Mouse (Mus musculus): ENCODE results near the gene Fhl2.
"Not testable (repeated sequence)": the region's sequence is repeated elsewhere in the genome, so short reads cannot be mapped to it uniquely, and the experiment has no call there.

Gene Fhl2

DNA sequence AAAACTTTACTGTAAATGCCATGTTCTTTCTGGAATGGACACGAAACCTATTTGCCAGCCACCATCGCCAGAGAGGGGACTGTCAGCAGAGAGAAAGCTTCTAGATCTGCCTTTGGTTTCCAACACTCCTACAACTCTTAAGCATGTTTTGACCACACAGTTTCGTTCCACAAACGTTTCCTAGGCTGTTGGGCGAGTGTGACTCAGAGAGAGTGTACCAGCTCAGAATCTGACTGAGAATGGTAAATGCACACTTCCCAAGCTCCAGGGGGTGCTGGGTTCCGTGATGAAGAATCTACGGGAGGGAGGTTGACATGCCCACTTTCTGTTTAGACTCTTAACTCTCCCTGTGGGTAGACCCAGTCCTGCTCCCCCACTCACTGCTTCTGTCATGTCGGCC lies 5.7 kb downstream of the Fhl2 start:
- DNase-seq = no peak

DNA sequence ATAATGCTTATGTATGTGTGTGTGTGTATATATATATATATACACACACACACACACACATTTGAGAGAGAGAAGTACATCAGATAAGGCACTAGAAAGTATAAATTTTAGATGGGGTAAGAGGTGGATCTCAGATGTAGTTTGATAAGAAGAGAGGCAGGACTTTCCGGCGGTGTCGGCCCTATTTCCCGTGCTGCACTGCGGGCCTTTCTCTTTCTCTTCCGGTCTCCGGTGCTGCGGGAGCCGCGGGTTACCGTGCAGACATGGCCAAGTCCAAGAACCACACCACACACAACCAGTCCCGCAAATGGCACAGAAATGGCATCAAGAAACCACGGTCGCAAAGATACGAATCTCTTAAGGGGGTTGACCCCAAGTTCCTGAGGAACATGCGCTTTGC lies 7.9 kb downstream of the Fhl2 start:
- not testable (repeated sequence) for DNase-seq

DNA sequence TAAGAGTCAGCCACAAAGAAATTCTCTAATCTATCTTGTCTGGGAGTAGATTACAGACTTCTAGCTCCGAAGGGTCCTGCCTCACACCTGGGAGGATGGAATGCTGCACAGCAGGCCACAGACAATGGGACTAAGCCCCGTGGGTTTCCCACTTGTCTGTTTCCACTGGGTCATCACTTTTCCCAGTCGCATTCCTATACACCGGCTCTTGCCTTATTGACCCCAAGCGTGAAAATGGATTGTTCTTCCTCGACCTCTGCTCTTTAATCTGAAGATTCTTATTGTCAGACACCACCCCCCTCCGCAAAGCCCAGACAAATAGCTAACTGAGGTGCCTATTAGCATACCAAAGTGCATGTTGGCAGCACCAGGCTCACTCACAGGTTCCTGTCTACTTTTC lies 10.4 kb downstream of the Fhl2 start:
- no peak for DNase-seq

DNA sequence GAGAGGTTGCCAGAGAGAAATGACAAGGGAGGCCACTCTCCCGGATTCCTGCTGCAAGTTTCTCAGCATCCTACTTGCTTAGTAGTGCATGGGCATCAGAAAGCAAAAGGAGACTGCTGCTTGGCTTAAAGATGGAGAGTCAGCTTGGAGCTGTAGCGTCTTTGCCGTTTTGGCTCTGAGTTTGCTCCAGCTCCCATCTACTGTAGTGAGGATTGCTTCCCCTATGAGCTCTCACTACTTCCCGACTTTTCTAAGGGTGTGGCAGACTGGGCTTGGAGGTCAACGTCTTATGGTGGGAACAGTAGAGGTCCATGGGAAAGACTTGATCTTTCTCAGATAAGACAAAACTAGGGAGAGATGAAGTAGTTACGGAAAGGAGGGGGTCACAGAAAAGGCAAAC lies 15.9 kb downstream of the Fhl2 start:
- no peak for DNase-seq

DNA sequence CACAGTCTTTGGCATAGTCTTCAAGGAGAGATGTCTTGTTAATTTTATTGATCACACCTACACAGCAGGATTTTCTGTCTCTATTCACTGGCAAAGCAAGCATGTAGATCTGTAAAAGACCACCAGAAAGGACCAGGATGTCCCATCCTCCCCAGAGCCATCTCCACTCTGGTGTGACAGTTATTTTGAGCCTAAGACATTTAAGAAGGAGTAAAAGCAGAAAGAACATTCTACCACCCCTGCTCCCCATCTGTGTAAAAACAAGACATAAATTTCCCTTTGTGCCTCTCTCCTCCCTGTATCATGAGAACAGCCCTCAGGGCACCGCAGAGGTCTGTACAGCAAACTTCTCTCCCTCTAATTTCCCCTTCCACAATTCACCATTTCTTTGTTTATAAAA lies 18.0 kb downstream of the Fhl2 start:
- DNase-seq = no peak

DNA sequence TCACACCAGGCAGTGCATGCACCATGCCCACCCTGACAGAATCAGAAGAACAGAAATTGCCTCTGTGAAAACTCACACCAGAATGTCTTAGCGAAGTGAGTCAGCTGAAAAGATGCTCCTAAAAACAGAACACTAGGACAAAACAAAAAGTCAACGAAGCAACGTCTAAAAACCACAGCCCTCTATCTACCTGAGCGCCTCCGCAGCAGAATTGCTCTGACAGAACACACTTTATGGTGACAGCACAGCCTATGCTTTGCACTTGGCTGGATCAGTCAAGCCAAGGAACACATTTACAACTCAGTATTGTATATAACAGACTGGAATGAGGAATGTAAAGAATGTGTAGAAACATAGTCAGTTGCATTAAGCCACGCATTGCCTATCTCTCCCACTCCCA lies 18.4 kb downstream of the Fhl2 start:
- no peak for DNase-seq

DNA sequence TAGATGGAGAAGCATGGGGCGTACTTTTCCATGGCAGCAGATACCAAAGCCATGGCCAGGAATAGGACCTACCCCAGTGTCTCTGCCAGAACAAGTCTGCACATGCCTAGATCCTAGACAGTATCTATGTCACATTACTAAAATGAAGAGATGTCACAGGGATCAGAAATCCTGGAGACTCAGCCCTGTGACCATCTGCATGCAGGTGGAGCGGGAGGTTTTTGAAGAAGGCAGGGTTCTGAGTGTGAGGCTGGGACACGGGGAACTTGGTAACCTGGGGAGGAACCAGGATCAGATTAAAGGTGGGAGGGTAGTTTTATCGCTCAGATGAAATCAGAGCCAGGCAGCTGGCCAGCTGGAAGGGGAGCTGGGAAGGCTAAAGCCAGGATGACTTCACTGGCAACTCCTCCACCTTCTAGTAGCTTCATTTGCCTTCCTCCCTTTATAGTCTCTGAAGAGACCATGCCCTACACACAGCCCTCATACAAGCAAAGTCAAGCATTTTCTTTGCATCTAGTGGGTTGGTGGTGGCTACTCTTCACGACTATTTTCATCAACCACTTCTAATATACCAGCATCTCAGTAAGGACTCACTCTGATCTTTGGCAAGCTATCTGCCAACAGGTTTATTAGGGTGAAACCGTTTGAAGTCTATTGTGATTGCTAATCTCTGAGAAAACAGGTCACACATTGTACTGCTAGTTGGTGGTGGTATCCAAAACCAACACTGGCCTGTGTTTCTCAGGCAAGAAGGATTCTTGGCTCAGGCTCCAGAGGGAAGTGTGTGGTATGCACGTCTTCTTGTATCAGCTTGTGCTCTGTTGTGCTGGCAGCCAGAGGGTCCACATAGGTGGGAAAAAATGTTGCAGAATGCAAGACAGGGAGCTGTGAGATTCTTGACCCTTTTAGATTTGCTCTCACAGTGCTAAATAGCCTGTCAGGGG lies 23.2 kb downstream of the Fhl2 start:
- no peak for DNase-seq

DNA sequence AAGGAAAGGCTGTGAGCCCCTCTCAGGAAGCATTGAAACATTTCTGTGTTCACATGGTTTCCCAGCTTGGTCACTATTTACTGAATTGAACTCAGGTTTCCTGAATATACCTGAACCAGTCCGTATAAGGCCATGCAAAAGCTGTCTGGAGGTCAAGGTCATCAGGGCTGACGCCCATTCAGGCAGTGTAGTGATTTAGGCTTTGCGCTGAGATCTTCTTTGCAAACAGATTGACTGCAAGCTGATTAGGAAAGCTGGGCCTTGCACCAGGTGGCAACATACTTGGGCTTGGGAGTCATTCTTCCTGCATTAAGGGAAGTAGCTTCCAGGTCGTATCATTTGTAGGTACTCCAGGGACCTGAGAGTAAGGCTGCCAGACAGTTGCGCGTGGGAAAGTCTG lies 25.0 kb downstream of the Fhl2 start:
- DNase-seq = no peak

DNA sequence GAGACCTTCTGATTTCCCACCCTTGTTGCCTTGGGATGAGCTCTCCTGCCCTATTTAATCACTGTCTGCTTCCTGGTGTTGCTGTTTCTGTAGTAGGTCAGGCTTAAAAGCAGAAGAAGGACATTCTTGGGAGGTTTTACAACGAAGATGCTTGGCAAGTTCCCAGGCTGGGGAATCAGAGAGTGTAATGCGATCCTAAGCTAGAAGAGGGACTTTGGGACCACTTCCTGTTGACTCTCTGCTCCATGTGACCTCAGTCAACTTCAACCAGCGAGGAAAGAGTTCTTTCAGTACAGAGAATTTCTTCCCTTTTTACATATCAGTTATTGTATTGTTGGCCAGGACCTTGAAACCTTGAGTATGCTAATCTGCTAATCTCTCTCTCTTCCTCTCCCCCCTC lies 25.7 kb downstream of the Fhl2 start:
- no peak for DNase-seq

DNA sequence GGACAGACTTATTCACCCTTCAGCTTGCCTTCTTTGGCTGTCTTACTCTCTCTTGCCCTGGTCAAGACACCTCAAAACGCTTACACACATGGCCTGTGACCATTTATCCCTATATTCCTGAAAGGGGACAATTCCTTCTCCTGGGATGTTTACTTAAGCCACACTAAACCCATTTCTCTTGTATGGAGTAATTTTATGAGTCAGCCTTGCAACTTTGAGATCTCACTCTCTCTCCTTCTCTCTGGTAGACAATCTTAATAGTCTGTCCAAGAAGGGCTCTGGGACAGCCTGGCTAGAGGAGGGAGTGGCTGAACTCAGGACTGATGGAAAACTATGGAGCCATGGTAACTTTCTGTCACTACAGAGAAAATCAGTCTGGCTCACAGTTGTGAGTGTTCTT lies 27.1 kb downstream of the Fhl2 start:
- DNase-seq = no peak

DNA sequence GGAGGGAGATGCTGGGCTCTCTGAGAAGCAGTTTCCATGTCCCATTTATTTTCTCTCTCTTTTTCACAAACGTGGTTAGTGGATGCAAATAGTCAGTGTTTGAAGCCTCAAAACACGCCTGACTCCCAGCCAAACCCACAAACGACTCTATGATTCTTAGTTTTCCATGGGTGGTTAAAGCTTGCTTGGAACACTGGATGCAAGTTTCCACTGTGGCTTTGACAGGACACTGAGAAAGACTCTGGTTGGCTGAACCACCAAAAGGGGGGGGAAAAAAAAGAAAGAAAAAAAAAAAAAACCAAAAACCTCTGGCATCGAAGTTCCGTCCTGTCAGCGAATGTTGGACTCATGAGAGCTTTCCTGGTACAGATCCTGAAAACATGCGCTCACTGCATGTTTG lies 27.6 kb downstream of the Fhl2 start:
- no peak for DNase-seq

DNA sequence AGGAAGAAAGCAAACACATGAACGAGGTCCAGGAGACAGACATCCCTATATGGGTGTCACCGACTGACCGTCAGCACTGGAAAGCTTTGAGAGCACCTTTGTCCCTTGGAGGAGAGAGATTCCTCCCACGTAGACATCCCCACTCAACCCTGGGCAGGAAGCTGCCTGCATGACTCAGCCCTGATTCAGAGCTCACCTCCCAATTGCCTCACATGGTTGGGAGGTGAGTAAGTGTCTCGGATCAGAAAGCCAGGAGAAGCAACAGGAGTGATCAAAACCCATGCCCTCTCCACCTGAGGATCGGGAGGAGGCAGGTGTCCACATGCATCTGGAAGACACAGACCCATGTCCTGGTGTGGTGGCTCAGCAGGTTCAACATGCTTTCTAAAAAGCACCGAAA lies 28.2 kb downstream of the Fhl2 start:
- no peak for DNase-seq

DNA sequence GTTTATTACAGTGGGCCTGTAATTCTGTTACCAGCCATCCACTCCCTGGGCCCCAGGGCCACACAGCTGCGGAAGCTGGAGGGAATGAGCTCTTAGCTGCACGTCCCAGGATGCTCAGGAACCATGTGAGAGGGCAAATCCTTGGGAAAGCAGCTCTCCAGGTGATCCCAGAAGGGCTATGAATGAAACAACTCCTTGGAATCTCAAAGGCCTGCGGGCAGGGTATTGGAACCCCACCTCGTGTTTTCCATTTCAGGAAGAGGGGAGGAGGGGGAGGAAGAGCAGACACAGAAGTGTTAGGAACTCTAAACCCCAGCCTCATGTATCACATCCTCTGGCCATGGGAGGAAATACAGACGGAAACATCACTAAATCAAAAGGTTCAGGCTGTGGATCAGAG lies 28.8 kb downstream of the Fhl2 start:
- DNase-seq = no peak

DNA sequence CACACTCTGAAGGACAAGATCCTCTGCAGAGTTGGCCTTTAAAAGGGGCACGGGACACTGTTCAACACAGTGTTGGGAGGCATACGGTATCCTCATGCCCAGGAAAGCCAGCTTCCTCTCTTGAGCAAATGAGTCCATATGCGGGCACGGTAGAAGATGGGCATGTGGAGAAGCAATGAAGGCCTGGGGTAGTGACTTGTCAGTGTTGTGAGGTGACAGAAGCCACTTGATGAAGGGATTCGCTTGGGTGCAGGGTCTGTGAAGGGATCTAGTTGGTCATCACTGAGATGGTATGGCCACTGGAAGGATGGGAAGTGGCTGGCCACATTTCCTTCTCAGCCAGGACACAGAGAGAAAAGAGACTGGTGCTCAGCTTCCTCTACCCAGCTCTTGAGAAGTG lies 32.2 kb downstream of the Fhl2 start:
- no peak for DNase-seq

DNA sequence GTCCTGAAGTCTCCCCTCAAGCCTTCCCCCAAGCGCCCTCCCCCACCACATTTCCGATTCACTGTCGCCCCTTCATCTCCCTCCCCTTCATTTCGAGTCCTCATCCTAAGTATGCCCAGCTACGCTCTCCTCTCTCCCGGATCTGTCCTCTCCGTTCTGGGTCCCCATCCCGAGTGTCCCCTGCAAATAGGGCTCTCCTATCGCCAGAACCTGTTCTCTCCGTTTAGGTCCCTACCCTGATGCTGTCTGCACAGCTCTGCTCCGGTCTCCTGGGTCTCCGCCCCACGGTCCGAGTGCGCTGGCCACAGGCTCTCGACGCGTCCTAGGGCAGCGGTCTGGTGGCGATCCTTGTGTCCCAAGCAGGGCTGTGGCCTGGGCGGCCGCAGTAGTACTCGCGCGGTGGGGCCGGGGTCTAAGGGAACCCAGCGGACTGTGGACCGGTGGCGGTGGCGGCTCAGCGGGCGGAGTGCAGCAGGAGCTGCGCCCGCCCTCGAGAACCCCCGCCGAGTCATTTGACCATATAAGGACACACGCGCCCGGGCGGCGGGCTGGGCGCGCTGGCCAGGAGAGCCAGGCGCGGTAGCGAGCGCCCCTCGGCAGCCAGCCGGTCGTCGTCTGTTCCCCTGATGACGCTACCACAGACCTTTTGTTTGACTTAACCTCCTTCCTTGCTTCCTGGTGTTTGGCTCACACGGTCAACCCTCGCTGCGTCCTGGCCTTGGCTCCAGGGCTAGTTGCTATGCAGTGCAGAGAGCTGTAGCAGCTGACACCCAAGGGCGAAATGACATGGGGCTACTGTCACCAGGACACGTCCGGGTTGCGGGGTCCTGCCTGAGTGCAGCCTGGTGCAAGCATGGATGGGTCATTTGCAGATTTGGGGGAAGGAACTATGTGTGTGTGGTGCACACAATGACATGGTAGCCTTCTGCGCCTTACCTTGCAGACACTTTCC lies 33.0 kb downstream of the Fhl2 start:
- DNase-seq = peak; percentile 28 to 36

DNA sequence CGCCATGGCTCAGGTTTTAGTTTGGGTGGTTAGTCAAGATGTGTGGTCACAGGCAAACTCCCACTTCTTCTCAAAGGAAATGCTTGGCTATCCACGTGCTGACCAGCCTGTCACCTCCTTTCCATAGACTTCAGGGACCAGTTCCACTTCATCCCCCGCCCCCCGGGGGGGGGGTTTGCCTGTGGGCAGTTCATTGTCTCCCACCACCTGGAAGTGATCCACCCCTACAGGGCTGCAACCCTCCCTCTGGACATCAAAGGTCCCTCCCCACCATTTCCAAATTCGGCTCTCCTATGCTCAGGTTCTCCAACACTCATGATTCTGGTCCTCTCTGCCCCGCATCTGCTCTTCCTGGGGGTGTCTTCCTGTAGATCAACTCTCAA lies 33.7 kb downstream of the Fhl2 start:
- no peak for DNase-seq

DNA sequence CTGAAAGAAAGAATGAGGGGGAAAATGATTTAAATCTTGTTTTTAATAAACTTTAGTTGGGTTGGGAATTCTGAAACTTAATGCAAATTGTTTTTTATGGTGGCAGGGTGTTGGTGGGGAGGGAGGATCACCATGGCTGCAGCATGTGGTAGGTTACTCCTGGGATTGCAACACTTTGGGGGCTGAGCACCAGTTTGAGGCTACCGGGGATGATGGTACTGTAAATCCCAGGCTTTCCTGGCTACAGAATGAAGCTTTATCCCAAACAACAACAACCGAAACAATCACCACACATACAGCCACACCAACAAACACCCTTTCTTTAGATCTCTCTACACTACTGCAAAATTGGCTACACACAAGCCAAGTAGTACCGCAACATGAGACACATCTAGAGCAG lies 34.4 kb downstream of the Fhl2 start:
- no peak for DNase-seq

DNA sequence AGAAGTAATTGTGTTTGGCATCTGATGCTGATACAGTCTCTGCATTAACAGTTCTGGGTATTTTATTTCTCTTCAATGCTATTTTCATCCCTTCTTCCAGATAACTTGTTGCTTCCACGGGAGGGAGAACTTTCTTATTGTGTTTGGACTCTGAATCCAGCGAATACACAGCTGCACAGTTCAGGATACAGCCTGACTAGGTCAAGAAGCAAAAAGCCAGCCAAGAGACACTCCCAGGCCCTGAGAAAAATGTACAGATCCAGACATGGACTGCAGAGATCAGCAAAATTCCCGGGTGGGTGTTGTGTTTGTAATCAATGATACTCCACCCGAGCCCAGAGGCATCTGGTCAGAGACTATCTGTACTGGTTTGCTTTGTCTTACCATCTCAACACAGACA lies 37.4 kb downstream of the Fhl2 start:
- DNase-seq = no peak

DNA sequence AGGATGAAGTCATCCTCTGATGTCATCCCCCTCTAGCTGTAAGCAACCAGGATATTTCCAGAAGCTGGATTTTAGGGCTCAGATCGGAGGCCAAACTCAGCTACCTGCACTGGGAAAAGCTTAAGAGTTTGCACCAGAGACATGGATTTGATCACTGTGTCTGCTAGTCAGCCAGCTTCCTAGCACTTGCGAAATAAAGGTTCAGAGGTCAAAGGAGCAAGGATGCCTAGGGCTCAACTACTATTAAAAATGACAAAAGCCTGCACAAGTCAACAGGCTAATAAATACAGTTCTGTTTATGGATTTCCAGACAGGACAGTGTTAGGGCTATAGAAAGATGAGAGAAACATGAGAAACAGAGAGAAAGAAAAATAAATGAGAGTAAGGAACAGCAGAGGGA lies 38.9 kb downstream of the Fhl2 start:
- no peak for DNase-seq

DNA sequence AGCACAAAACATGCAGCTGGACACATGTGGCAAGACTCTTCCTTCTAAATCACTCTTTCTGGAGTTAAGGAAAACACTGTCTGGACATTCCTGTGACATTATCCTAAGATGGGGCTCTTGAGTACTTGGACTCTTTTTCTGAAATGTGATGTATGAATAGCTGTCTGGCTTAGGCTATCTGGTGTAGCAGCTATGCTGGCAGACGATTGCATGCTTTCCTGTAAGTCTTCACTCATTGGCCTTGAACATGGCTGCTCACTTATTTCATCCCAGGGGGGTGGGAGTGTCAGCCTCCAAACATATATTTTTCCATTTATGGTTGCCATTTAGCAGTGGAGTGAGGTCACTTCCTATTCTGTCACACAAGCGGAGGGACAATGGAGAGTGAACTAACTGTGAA lies 42.3 kb downstream of the Fhl2 start:
- no peak for DNase-seq

DNA sequence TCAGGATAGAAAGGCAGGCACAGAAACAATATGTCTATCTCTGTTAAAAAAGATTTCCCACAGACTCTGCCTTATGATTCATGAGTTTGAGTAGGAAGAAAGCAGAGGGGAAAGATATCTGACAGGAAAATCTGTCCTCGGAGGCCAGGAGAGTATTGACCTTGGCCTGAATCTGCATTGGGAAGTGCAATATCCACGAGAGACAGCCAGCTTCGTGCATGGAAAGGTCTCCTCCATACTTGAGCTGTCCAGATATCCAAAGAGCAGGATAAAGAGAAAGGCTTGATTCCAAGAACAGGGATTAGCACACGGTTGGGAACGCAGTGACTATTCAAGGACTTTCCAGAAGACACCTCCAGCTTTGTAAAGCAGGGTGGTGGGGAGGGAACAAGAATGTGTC lies 43.2 kb downstream of the Fhl2 start:
- DNase-seq = no peak

DNA sequence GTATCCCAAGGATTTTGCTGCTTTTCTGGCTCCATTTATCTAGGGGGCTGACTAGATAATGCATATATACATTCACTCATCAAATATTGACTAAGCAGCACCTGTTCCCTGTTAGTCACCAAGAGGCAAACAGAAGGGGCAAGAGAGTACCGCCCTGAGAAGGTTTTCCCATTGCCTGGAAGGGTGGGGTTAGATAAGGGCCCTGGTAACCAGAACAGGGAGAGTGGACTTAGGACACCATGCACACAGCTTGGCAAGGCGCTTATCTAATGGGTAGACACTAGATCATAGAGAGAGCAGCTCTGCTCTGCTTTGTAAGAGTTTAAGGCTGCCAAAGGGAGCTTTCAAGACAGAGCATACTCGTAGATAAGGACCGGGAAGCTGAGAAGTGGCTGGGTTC lies 44.2 kb downstream of the Fhl2 start:
- no peak for DNase-seq

DNA sequence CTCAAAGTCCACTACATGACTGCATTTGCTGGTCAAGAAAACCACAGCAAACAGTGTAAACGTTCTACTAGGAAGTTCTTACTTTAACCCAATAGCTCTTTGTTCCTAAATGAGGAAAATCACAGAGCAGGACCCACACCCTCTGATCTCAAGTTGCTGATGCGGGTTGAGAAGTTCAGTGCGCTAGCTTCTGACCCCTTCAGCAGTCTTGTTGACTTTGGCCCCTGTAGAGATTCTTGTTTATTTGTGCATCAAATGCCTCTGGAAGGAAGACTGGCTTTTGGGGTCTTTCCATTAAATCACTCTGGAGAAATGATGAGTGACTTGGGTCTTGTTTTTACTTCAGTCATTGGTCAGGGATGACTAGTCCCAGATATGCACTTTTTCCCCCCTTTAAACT lies 46.6 kb downstream of the Fhl2 start:
- no peak for DNase-seq

DNA sequence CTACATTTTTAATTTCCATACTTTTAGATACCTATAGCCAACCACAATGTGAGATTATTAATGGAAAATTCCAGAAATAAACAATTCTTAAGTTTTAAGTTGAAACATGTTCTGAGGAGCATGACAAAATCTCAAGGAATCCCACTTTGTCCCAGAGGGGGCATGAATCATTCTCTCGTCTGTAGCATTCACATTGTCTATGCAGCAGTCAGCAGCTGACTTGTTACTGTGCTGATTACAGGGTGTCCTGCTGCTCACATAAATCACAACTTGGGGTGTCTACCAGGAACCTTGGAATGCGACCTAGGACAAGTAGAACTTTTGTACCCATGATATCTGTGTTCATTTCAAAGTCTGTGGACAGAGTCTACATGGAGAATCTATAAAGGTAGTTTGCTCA lies 49.3 kb downstream of the Fhl2 start:
- no peak for DNase-seq

All from lung, adult 18-20 months (tissue).